Mouse (Mus musculus) layer of hippocampus, postnatal 14 days (tissue): Measurements from ENCODE around the gene Pdk4. TPM values are rescaled to one million over a fixed set of nuclear protein-coding genes. Genes with fewer than 3 reads are reported as not detected.
A peak's percentile ranks its signal among the peaks of the same experiment; 100 is the strongest.

Source experiments
- DNase-seq, 2 experiments: peaks; one replicate each; pipeline ENCODE4 v3.0.0; 2021 to 2022; ENCODE audit warnings: low spot score in 2 of 2, mixed read lengths in 1 of 2
- total RNA-seq, 2 experiments: library from RNA; stranded (reverse); gene quantifications; 2 replicates each; pipeline ENCODE4 v1.2.3; 2021

Pdk4 gene
- total RNA-seq, 2 experiments from 2014 or later = 11.3 to 16.3 TPM

DNA sequence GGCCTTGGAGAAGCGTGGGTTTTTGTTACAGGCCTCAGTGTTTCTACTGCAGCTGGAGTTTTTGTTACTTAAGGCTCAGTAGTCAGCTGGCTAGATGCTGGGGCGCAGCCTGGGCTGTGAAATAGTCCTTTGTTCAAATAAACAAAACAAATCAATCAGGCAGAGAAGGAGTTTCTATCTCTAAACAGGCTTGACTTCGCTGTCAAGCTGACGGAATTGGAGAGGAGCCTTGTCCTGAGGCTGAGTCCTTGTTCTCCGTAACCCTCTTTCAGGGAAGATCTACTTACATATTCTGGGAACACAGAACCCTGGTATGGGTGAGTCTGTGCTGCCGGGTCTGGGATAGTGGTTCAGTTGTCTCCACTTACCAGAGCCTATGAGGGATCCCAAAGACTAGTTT lies 48.6 kb downstream of the Pdk4 start:
- peak in 1 of 2 experiments; percentile 22 for DNase-seq

DNA sequence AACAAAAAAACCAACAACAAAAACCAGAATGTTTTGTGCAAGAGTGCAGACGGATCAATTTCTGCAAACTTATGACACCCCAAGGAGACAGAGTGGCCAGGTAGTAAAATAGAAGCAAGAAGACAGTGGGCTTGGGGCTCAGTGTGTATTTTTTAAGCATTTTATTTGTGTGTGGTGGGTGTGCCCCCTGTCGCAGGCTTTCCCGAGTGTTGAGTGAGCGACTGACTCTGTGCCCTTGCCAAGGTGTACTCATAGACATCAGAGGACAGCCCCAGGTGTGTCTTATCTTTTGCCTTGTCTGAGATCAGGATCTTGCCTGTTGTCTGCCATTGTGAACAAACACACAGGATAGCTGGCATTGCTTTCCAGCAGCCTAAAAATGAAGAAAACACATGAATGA lies 49.1 kb downstream of the Pdk4 start:
- no peak for DNase-seq

DNA sequence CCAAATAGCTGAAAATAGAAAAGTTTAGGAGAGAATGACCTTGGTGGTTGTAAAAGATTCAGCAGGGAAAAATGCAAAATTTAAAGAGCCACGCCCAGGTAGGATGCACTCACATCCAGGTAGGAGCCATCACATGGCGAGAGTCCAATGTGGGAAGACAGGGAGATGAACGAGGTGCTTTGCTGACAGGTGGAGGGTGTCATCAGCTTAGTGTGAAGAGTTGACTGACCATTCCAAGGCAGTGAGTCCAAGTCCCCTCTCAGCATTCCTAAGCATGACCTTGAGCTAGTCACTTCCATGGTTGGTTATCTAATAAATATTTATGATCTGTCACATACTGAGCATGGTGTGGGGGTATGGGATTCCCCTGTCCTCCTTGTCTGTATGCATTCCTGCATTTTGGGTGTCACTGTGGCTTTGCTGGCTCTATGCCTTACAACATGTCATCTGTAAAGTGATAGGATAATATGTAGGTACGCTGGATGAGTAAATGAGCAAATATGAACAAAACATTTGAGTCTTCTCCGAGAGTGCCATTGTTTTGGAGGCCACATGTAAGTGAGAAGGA lies 51.7 kb downstream of the Pdk4 start:
- DNase-seq = no peak

DNA sequence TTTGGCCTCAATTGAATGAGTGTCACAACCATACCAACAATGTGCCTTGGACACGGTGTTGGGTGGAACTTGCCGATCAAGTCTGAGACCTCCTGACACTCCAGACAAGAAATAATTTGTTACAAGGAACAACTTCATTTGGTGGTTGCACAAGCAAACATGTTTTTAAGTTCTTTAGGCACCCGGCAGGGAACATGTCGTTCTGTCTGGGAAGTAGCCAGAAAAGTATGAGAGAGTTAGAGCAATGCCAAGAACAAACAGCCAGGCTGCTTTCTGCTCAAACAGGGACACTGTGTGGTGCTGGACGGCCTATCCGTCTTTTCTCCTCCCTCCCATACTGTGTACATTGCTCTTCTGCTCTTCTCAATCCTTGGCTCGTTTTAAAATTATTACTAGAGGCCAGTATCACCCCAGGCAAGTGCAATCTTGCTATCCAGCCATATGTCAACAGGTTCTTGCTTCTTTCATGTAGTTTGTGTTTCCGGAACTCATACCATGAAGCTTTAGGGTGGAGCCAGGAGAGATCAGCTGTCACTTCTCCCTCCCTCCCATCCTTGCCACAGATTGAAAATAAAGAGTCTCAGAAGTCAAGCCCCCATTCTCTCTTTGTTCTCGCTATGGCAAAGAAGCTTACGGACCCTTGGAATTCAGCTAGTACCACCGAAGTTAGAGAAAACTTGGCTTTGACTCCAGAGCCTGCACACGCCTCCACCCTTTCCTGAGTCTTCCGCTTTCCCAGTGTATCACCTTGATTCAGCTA lies 52.8 kb downstream of the Pdk4 start:
- DNase-seq = peak; percentile 35 to 74

DNA sequence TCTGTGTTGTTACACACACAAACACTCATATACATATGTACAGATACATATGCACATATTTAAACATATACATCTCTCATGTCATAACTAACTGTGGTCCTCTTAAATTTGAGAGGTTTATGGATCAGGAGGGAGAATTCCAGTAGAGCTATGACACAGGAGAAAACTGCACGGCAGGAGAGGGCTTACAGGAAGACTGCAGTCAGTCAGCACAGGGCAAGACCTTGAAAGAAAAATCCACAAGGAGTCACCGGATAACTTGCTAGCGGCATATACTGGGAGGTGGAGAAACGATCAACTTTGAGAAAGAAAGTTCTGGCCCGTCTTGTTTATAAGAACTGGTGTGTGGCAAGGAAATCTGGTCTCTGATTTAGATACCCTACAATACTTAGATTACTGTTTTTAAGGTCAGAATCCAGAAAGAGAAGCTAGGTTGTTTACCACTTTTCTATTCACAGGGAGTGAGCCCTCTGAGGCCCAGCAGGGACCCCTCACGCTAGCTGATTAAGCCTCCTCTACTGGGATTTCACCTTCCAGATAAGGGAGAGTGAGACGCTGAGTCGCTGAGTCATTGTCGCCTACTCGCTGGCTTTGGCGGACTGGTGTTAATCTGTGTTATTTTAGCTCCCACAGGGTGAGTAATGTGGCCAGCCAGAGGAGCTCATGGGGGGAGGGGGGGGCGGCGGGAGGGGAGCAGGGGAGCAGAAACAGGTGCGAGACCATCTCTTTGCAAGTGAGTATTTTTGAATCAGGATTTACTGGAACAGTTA lies 53.6 kb downstream of the Pdk4 start:
- peak; percentile 16 for DNase-seq

DNA sequence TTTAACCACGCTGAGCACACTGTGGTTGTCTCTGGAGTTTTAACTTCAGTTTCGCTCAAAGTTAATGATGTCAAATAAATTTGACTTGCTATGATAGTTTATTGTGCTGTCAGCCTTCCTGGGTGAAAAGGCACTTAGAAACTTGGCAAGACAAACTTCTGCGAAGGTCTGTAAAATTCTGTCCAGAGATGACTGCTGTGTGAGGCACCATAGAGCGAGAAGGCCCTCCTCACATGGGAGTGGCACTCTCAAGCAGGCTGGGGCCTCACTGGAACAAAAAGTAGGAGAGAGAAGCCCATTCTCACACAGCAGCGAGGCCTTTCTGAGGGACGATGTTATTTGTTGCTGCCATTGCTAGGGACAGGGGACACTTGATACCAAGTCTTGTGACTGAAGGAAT lies 54.9 kb downstream of the Pdk4 start:
- DNase-seq = no peak

DNA sequence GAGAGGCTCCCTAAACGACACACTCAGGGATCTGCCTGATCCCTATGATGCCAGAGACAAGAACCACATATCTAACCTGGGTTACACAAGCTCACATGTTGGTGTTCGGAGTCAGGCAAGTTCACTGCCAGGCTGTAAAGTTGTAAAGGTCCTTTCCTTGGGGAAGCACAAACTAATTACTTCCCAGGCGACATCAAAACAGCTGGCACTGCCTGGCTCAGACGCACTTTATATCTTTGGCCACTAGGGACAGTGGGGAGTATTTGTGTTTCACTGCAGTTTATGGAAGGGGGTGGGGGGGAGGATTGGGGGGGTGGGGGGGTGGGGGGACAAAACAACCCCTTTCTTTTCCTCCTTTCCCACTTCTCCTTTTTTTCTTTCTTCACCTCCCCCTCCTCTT lies 58.4 kb downstream of the Pdk4 start:
- DNase-seq = no peak

DNA sequence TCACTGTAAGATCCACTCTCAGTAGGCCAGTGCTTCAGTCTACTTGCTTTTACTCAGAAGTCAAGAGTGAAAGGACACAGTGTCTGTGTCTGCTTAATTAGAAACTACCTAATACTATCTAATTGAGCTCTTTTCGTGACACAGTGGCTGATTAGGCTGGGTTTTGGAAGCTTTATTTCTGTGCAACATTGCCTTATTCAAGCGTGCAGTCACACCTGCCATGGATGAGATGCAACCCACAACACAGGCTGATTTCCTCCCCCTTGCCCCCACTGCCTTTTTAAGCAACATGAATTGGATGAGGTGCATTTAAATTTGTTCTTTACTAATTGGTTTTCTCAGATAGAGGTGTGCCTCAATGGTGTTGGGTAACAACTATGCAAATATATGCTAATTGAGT lies 62.2 kb downstream of the Pdk4 start:
- no peak for DNase-seq

Other genes with a start within 250 kb of the Pdk4 start
- gene Pon3, start 240.0 kb downstream of the Pdk4 start, total RNA-seq = 1 to 10 TPM; 1.1 to 4.5 TPM
- 10 to 100 TPM; 25.0 to 25.4 TPM for gene Pon2, start 197.9 kb downstream of the Pdk4 start, total RNA-seq
- under 1 TPM; 0.41 to 0.86 TPM for gene Asb4, start 112.9 kb downstream of the Pdk4 start, total RNA-seq
- gene Dync1i1, start 229.3 kb upstream of the Pdk4 start, total RNA-seq = 100 to 1,000 TPM; 143 to 150 TPM